Mouse (Mus musculus) megakaryocyte, adult 5-6 weeks (primary cell): ENCODE results near the gene Idi1. TPM values are rescaled to one million over a fixed set of nuclear protein-coding genes. Genes with fewer than 3 reads are reported as not detected.
"Not testable (repeated sequence)": the region's sequence is repeated elsewhere in the genome, so short reads cannot be mapped to it uniquely, and the experiment has no call there.

ENCODE experiments used
- ATAC-seq: 2 replicates; pipeline ENCODE4 v1.8.0; 2016; ENCODE audit warnings: mild to moderate bottlenecking, inconsistent platforms; ENCODE audit not compliant: poor library complexity, severe bottlenecking
- total RNA-seq, 2 experiments: library from RNA; stranded (forward) in 1 of 2; stranded (reverse) in 1 of 2; fragments of 153-499, 151-499 nt in 1 of 2; fragments of 221-1000, 200-1000 nt in 1 of 2; gene quantifications; 2 replicates each; pipeline versions ENCODE4 v1.2.3 to v1.2.4; 2015 to 2017

Idi1 gene
- total RNA-seq, 2 experiments from 2014 or later, result 30.5 to 32.9 TPM

- not testable (repeated sequence) for ATAC-seq
Observed at GRCm38 (mm10) chr13:8883870-8884269, 1.4 kb upstream of the Idi1 start.

- no peak for ATAC-seq
Observed at GRCm38 (mm10) chr13:8886185-8886560, 872 bp downstream of the Idi1 start.

GRCm38 (mm10) chr13:8888603-8889002 lies 3.3 kb downstream of the Idi1 start:
- ATAC-seq, result no peak

- ATAC-seq, result not testable (repeated sequence)
Observed at GRCm38 (mm10) chr13:8905986-8906385, 20.7 kb downstream of the Idi1 start.

- ATAC-seq, result not testable (repeated sequence)
Observed at GRCm38 (mm10) chr13:8913890-8914289, 28.6 kb downstream of the Idi1 start.

- no peak for ATAC-seq
Observed at GRCm38 (mm10) chr13:8933499-8933898, 48.2 kb downstream of the Idi1 start.

- ATAC-seq, result not testable (repeated sequence)
Observed at GRCm38 (mm10) chr13:8937611-8938140, 52.4 kb downstream of the Idi1 start.

- not testable (repeated sequence) for ATAC-seq
Observed at GRCm38 (mm10) chr13:8941110-8941509, 55.8 kb downstream of the Idi1 start.

GRCm38 (mm10) chr13:8941701-8942100 lies 56.4 kb downstream of the Idi1 start:
- ATAC-seq, result not testable (repeated sequence)

Other genes starting within 250 kb of the Idi1 start
- gene Wdr37, start 13.6 kb upstream of the Idi1 start, total RNA-seq (2015), result 40.7 and 43.1 TPM in 2 replicates
- gene Wdr37, start 13.6 kb upstream of the Idi1 start, total RNA-seq (2017), result 37.2 and 53.1 TPM in 2 replicates
- not detected in 2 replicates for gene Gm9745, start 62.7 kb downstream of the Idi1 start, total RNA-seq (2015)
- gene Gm9745, start 62.7 kb downstream of the Idi1 start, total RNA-seq (2017), result not detected in 2 replicates
- gene Idi2, start 67.4 kb downstream of the Idi1 start, total RNA-seq (2015), result not detected in 2 replicates
- not detected in 2 replicates for gene Idi2, start 67.4 kb downstream of the Idi1 start, total RNA-seq (2017)
- 34.7 and 35.2 TPM in 2 replicates for gene Gtpbp4, start 110.6 kb downstream of the Idi1 start, total RNA-seq (2015)
- gene Gtpbp4, start 110.6 kb downstream of the Idi1 start, total RNA-seq (2017), result 45.2 and 50.9 TPM in 2 replicates
- 75.5 and 85.5 TPM in 2 replicates for gene Larp4b, start 208.4 kb downstream of the Idi1 start, total RNA-seq (2015)
- 88.0 and 90.9 TPM in 2 replicates for gene Larp4b, start 208.4 kb downstream of the Idi1 start, total RNA-seq (2017)